Mouse (Mus musculus) small intestine, adult 2 months (tissue): ENCODE measurements around the gene Asic5. TPM values are rescaled to one million over a fixed set of nuclear protein-coding genes. Genes with fewer than 3 reads are reported as not detected.
A peak's percentile ranks its signal among the peaks of the same experiment; 100 is the strongest.

Source experiments
- H3K27ac ChIP-seq: fragments of 200-500 bp; 2 replicates; pipeline ENCODE4 v1.5.1; 2012; ENCODE audit warnings: low read depth, low read length, control low read depth, inconsistent platforms; ENCODE audit not compliant: insufficient read depth
- H3K27me3 ChIP-seq: fragments of 200-500 bp; 2 replicates; pipeline ENCODE4 v1.6.1; 2012; ENCODE audit warnings: mild to moderate bottlenecking, moderate library complexity, low read length, inconsistent platforms; ENCODE audit not compliant: control insufficient read depth, insufficient read depth
- H3K36me3 ChIP-seq: fragments of 200-500 bp; 2 replicates; pipeline ENCODE4 v1.6.1; 2012; ENCODE audit warnings: mild to moderate bottlenecking, low read length, control low read depth, inconsistent platforms; ENCODE audit not compliant: control insufficient read depth, insufficient read depth
- H3K4me1 ChIP-seq: fragments of 200-500 bp; 2 replicates; pipeline ENCODE4 v1.6.1; 2012; ENCODE audit warnings: low read length, inconsistent platforms, mixed read lengths; ENCODE audit not compliant: control insufficient read depth, insufficient read depth, insufficient read length
- H3K4me3 ChIP-seq: fragments of 200-500 bp; 2 replicates; pipeline ENCODE4 v1.5.1; 2012; ENCODE audit warnings: low read depth, mild to moderate bottlenecking, control low read depth, inconsistent platforms, low read length, moderate library complexity
- CTCF ChIP-seq: fragments of 200-500 bp; IDR thresholded peaks from 2 replicates; pipeline ENCODE4 v1.5.1; 2012; ENCODE audit warnings: low read depth, mild to moderate bottlenecking, control low read depth, inconsistent platforms, low read length, moderate library complexity, mixed read lengths; ENCODE audit not compliant: insufficient replicate concordance, insufficient read length; ENCODE audit errors: extremely low read depth
- POLR2A ChIP-seq: fragments of 200-500 bp; IDR thresholded peaks from 2 replicates; pipeline ENCODE4 v1.6.1; 2012; ENCODE audit warnings: low read depth, mild to moderate bottlenecking, control low read depth, inconsistent platforms, low read length, moderate library complexity
- WGBS: fragments of 180-500 bp; shearing (Covaris S2); methylation state at CpG from one replicate; pipeline ENCODE4 v1.1.7; 2018; 5-methylcytosine and 5-hydroxymethylcytosine counted together
- polyA plus RNA-seq: library from polyadenylated mRNA; depleted of rRNA; stranded (reverse); fragments of >200 nt; gene quantifications from 2 replicates; pipeline ENCODE4 v1.2.3, GENCODE M21; 2012

Asic5 gene
- polyA plus RNA-seq, 1 experiment: 0.32 TPM

GRCm38 (mm10) chr3:82036262-82037044 is 54.4 kb downstream of the Asic5 start:
- Histone ChIP-seq H3K4me1 (no peaks in the 10 kb centered on the region), H3K36me3 (no peaks in the 10 kb centered on the region), H3K27ac (no peak overlapping the region), H3K27me3 (no peaks in the 10 kb centered on the region), H3K4me3 (no peak overlapping the region)
- TF ChIP-seq POLR2A (no peak), CTCF (no peak)
- WGBS: 65% methylated on average over 2 of the region's 2 CpGs

GRCm38 (mm10) chr3:82043676-82044075 is 61.6 kb downstream of the Asic5 start:
- H3K27me3 ChIP-seq: no peaks in the 10 kb centered on the region
- 75% methylated on average over 6 of the region's 6 CpGs for WGBS
- peak overlapping the region; percentile 41; the same call in 1 of the 2 replicates for H3K27ac ChIP-seq
- H3K36me3 ChIP-seq: no peaks in the 10 kb centered on the region
- no peak for TF ChIP-seq POLR2A
- no peak for TF ChIP-seq CTCF
- no peaks in the 10 kb centered on the region for H3K4me1 ChIP-seq
- H3K4me3 ChIP-seq: no peak overlapping the region

- TF ChIP-seq CTCF: no peak
- TF ChIP-seq POLR2A: no peak
- Histone ChIP-seq H3K27me3 (no peaks in the 10 kb centered on the region), H3K4me3 (no peak overlapping the region), H3K36me3 (no peaks in the 10 kb centered on the region), H3K27ac (no peak overlapping the region), H3K4me1 (no peaks in the 10 kb centered on the region)
- 74% methylated on average over 5 of the region's 5 CpGs for WGBS
Observed at GRCm38 (mm10) chr3:82044902-82045301, 62.8 kb downstream of the Asic5 start.

GRCm38 (mm10) chr3:82046087-82046486 is 64.0 kb downstream of the Asic5 start:
- H3K4me1 ChIP-seq: no peaks in the 10 kb centered on the region
- H3K4me3 ChIP-seq: no peak overlapping the region
- H3K36me3 ChIP-seq: no peaks in the 10 kb centered on the region
- H3K27me3 ChIP-seq: no peaks in the 10 kb centered on the region
- TF ChIP-seq CTCF (no peak), POLR2A (no peak)
- H3K27ac ChIP-seq: no peak overlapping the region
- 82% methylated on average over 8 of the region's 8 CpGs for WGBS

GRCm38 (mm10) chr3:82047100-82047753 is 65.1 kb downstream of the Asic5 start:
- WGBS: 31% methylated on average over 8 of the region's 8 CpGs
- no peak overlapping the region for H3K4me3 ChIP-seq
- H3K4me1 ChIP-seq: no peaks in the 10 kb centered on the region
- H3K36me3 ChIP-seq: no peaks in the 10 kb centered on the region
- TF ChIP-seq POLR2A: no peak
- peak; percentile 46; the same call in 1 of the 2 replicates for TF ChIP-seq CTCF
- no peaks in the 10 kb centered on the region for H3K27me3 ChIP-seq
- H3K27ac ChIP-seq: no peak overlapping the region

- TF ChIP-seq POLR2A (no peak), CTCF (no peak)
- Histone ChIP-seq H3K27me3 (no peaks in the 10 kb centered on the region), H3K4me1 (no peaks in the 10 kb centered on the region), H3K4me3 (no peak overlapping the region), H3K27ac (no peak overlapping the region), H3K36me3 (no peaks in the 10 kb centered on the region)
- WGBS: 72% methylated on average over 4 of the region's 4 CpGs
Observed at GRCm38 (mm10) chr3:82048078-82048477, 66.0 kb downstream of the Asic5 start.

- H3K36me3 ChIP-seq: no peaks in the 10 kb centered on the region
- no peaks in the 10 kb centered on the region for H3K27me3 ChIP-seq
- H3K27ac ChIP-seq: no peak overlapping the region; the same call in 1 of the 2 replicates
- WGBS: 59% methylated on average over 7 of the region's 7 CpGs
- no peak overlapping the region for H3K4me3 ChIP-seq
- TF ChIP-seq POLR2A (no peak), CTCF (no peak)
- no peaks in the 10 kb centered on the region for H3K4me1 ChIP-seq
Observed at GRCm38 (mm10) chr3:82048681-82049080, 66.6 kb downstream of the Asic5 start.
